Mouse (Mus musculus) thymus, adult 2 months (tissue): ENCODE data around the gene Stum. TPM values are rescaled to one million over a fixed set of nuclear protein-coding genes. Genes with fewer than 3 reads are reported as not detected.

Experiments
- DNase-seq: peaks from one replicate; pipeline ENCODE4 v3.0.0; 2021
- H3K27ac ChIP-seq: fragments of 200-500 bp; 2 replicates; pipeline ENCODE4 v1.5.1; 2012; ENCODE audit warnings: low read length, control low read depth; ENCODE audit not compliant: control insufficient read depth, insufficient read depth
- H3K27me3 ChIP-seq: fragments of 200-500 bp; 2 replicates; pipeline ENCODE4 v1.6.1; 2012; ENCODE audit warnings: mild to moderate bottlenecking, low read length, moderate library complexity, mixed read lengths; ENCODE audit not compliant: control insufficient read depth, insufficient read depth
- H3K36me3 ChIP-seq: fragments of 200-500 bp; 2 replicates; pipeline ENCODE4 v1.6.1; 2012; ENCODE audit warnings: mild to moderate bottlenecking, low read length, moderate library complexity; ENCODE audit not compliant: control insufficient read depth, insufficient read depth
- H3K4me1 ChIP-seq: fragments of 200-500 bp; replicated peaks from 2 replicates; pipeline ENCODE4 v1.6.1; 2012; ENCODE audit warnings: low read length; ENCODE audit not compliant: control insufficient read depth, insufficient read depth
- H3K4me3 ChIP-seq: fragments of 200-500 bp; 2 replicates; pipeline ENCODE4 v1.5.1; 2012; ENCODE audit warnings: mild to moderate bottlenecking, low read length, control low read depth, moderate library complexity; ENCODE audit not compliant: control insufficient read depth, insufficient read depth
- CTCF ChIP-seq: fragments of 200-500 bp; IDR thresholded peaks from 2 replicates; pipeline ENCODE4 v1.5.1; 2012; ENCODE audit warnings: mild to moderate bottlenecking, control low read depth, low read length, moderate library complexity, borderline replicate concordance; ENCODE audit not compliant: control insufficient read depth, poor library complexity, insufficient read depth; ENCODE audit errors: extremely low read depth
- POLR2A ChIP-seq: fragments of 200-500 bp; IDR thresholded peaks from 2 replicates; pipeline ENCODE4 v1.6.1; 2012; ENCODE audit warnings: mild to moderate bottlenecking, low read length, control low read depth, moderate library complexity; ENCODE audit not compliant: control insufficient read depth, poor library complexity, insufficient read depth; ENCODE audit errors: extremely low read depth
- WGBS: fragments of 180-500 bp; shearing (Covaris S2); methylation state at CpG from one replicate; pipeline ENCODE4 v1.1.7; 2018; 5-methylcytosine and 5-hydroxymethylcytosine counted together
- polyA plus RNA-seq: library from polyadenylated mRNA; depleted of rRNA; stranded (reverse); fragments of >200 nt; gene quantifications from 2 replicates; pipeline ENCODE4 v1.2.3, GENCODE M21; 2012

Gene Stum
- polyA plus RNA-seq, 1 experiment = 1.3 TPM

DNA sequence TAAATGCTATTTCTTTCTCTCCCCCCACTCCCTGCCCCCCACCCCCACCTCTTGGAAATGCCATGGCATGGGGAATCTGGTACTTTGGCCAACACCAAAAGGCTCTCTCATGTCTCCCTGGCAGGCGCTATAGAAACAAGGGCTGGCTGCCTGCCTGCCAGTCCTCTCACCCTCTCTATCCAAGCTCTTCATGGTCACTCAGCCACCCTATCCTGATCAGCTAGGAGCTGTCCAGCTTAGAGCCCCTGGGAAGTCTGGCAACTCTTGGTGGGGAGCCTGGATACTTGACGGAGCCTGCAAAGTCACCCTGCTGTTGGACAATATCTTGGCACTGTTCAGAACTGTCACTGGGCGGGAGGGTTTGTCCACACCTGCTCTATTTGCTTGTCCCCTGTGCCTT, 24.6 kb downstream of the Stum start:
- 90% methylated on average over 3 of the region's 3 CpGs for WGBS
- H3K4me3 ChIP-seq = no peak overlapping the region
- TF ChIP-seq CTCF (no peak), POLR2A (no peak)
- H3K27me3 ChIP-seq = no peaks in the 10 kb centered on the region
- H3K36me3 ChIP-seq = no peaks in the 10 kb centered on the region
- no peaks in the 10 kb centered on the region for H3K4me1 ChIP-seq
- DNase-seq = no peak
- H3K27ac ChIP-seq = no peak overlapping the region

- no peaks in the 10 kb centered on the region for H3K27me3 ChIP-seq
- 80% methylated on average over 6 of the region's 6 CpGs for WGBS
Observed at GRCm38 (mm10) chr1:180458274-180458673, 25.0 kb downstream of the Stum start.

DNA sequence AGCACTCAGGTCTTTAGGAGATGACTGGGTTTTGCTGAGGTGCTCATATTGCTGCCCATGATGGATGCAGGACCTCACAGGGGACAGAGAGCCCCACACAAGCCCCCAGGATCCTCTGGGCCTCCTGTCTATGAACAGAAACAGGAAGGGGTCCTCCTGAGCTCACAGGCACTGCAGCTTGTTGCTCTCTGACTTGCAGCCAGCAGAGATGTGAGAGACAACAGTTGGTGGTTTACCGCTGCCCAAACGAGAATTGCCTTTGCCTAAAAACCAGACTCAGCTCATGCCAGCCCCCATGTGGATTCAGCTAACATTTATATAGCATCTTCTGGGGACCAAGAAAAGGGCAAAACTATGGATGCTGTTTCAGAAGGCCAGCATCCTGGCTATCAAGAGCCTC, 33.7 kb downstream of the Stum start:
- Histone ChIP-seq H3K36me3 (no peaks in the 10 kb centered on the region), H3K27me3 (no peaks in the 10 kb centered on the region), H3K4me1 (peaks cover 11% of the 10 kb centered on the region), H3K4me3 (no peak overlapping the region), H3K27ac (peak overlapping the region; percentile 23; the same call in 1 of the 2 replicates)
- no peak for TF ChIP-seq POLR2A
- TF ChIP-seq CTCF = no peak
- WGBS = 30% methylated on average over 2 of the region's 2 CpGs
- no peak for DNase-seq

More at GRCm38 (mm10) chr1:180458274-180458673, 25.0 kb downstream of the Stum start:
- no peak overlapping the region for H3K27ac ChIP-seq
- no peaks in the 10 kb centered on the region for H3K4me1 ChIP-seq
- TF ChIP-seq POLR2A (no peak), CTCF (no peak)
- DNase-seq = no peak
- H3K36me3 ChIP-seq = no peaks in the 10 kb centered on the region
- H3K4me3 ChIP-seq = no peak overlapping the region

- H3K27me3 ChIP-seq = no peaks in the 10 kb centered on the region
Observed at GRCm38 (mm10) chr1:180444411-180444810, 38.9 kb downstream of the Stum start.

GRCm38 (mm10) chr1:180439496-180439895, 43.8 kb downstream of the Stum start:
- WGBS = 91% methylated on average over 4 of the region's 4 CpGs
- no peak for TF ChIP-seq CTCF
- no peak for TF ChIP-seq POLR2A
- no peaks in the 10 kb centered on the region for H3K4me1 ChIP-seq

More at GRCm38 (mm10) chr1:180444411-180444810, 38.9 kb downstream of the Stum start:
- DNase-seq = no peak
- Histone ChIP-seq H3K36me3 (no peaks in the 10 kb centered on the region), H3K4me3 (no peak overlapping the region), H3K4me1 (peaks cover 4% of the 10 kb centered on the region), H3K27ac (no peak overlapping the region)
- TF ChIP-seq POLR2A = no peak
- TF ChIP-seq CTCF = no peak
- 88% methylated on average over 3 of the region's 3 CpGs for WGBS

GRCm38 (mm10) chr1:180434925-180435324, 48.4 kb downstream of the Stum start:
- no peak for DNase-seq
- H3K27me3 ChIP-seq = no peaks in the 10 kb centered on the region
- H3K27ac ChIP-seq = no peak overlapping the region
- no peak overlapping the region for H3K4me3 ChIP-seq
- H3K4me1 ChIP-seq = peaks cover 5% of the 10 kb centered on the region; the same call in 1 of the 2 replicates
- H3K36me3 ChIP-seq = no peaks in the 10 kb centered on the region
- 37% methylated on average over 9 of the region's 9 CpGs for WGBS
- TF ChIP-seq CTCF (no peak), POLR2A (no peak)

More at GRCm38 (mm10) chr1:180439496-180439895, 43.8 kb downstream of the Stum start:
- Histone ChIP-seq H3K4me3 (no peak overlapping the region), H3K27me3 (no peaks in the 10 kb centered on the region), H3K27ac (no peak overlapping the region), H3K36me3 (no peaks in the 10 kb centered on the region)
- no peak for DNase-seq
